ENCODE assay signal across 7 mouse cellular contexts in the genomic region with DNA sequence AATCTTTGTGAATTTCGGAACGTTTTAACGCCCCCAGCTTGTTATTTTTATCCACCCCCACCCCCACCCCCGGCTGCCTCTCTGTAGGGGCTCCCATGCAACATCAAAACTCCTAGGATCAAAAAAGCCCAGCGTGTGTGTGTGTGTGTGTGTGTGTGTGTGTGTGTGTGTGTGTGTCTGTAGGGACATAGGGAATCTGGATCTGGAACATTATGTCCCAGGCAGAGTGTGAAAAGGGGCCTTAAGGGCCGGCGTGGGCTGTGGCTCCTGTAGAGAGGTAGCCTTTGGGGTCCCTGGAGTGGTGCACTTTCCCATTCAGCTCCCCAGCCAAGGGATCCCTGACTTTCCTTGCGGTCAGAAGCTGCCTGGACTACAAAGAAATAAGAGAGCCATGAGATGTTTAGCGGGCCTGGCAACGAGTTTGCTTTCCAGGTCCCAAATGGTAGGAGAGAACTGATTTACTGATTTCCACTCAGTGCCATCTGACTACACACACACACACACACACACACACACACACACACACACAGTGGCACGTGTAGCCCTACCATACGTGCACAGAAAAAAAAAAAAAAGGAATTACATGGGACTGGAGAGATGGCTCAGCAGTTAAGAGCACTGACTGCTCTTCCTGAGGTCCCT. TPM values are rescaled to one million over a fixed set of nuclear protein-coding genes. Genes with fewer than 3 reads are reported as not detected.
DNase-seq lines count a peak whose midpoint lies in the region; ATAC-seq and TF ChIP-seq lines count a peak whose summit lies in the region.

No protein-coding gene starts in this region.

- H3K27ac ChIP-seq in lung, embryonic 15.5 days: peak overlapping the region; percentile 25; the same call in 1 of the 2 replicates
- peak overlapping the region; percentile 68 for H3K27ac ChIP-seq in embryonic facial prominence, embryonic 14.5 days (replicated peaks; ENCODE audit: low read depth, low read length)
- peak overlapping the region; percentile 59; the same call in 1 of the 2 replicates for H3K27ac ChIP-seq in hindbrain, postnatal 0 days
- H3K27ac ChIP-seq in liver, postnatal 0 days (ENCODE audit: low read depth): peak overlapping the region; percentile 53; the same call in 1 of the 2 replicates

- H3K36me3 ChIP-seq in lung, embryonic 15.5 days: peaks cover 36% of the 10 kb centered on the region
- H3K36me3 ChIP-seq in embryonic facial prominence, embryonic 14.5 days (ENCODE audit: control insufficient read depth, insufficient read depth, low read length): peaks cover 38% of the 10 kb centered on the region
- peaks cover 23% of the 10 kb centered on the region; the same call in 1 of the 2 replicates for H3K36me3 ChIP-seq in hindbrain, postnatal 0 days (ENCODE audit: insufficient read depth, low read length)
- peaks cover 22% of the 10 kb centered on the region for H3K36me3 ChIP-seq in liver, postnatal 0 days (replicated peaks; ENCODE audit: insufficient read depth, low read length)

- ATAC-seq in lung, embryonic 15.5 days (ENCODE audit: borderline replicate concordance, extremely low read depth, low FRiP score, low TSS enrichment): no peak; the same call in 1 of the 2 replicates
- no peak for ATAC-seq in embryonic facial prominence, embryonic 14.5 days (ENCODE audit: low read depth)
- peak; percentile 36; the same call in 1 of the 2 replicates for ATAC-seq in hindbrain, postnatal 0 days
- peak; percentile 9 for ATAC-seq in liver, postnatal 0 days

- H3K4me1 ChIP-seq in lung, embryonic 15.5 days: peaks cover 14% of the 10 kb centered on the region
- peaks cover 7% of the 10 kb centered on the region; the same call in 1 of the 2 replicates for H3K4me1 ChIP-seq in embryonic facial prominence, embryonic 14.5 days (ENCODE audit: control insufficient read depth, insufficient read depth, low read length)
- H3K4me1 ChIP-seq in hindbrain, postnatal 0 days (ENCODE audit: insufficient read depth, low read length): peaks cover 5% of the 10 kb centered on the region; the same call in 1 of the 2 replicates
- peaks cover 8% of the 10 kb centered on the region; the same call in 1 of the 2 replicates for H3K4me1 ChIP-seq in liver, postnatal 0 days (ENCODE audit: insufficient read depth)

- peak overlapping the region; percentile 54 for H3K4me3 ChIP-seq in lung, embryonic 15.5 days
- peak overlapping the region; percentile 56 for H3K4me3 ChIP-seq in embryonic facial prominence, embryonic 14.5 days (ENCODE audit: low read depth, low read length)
- peak overlapping the region; percentile 45 for H3K4me3 ChIP-seq in hindbrain, postnatal 0 days (ENCODE audit: low read length)
- peak overlapping the region; percentile 61; the same call in 1 of the 2 replicates for H3K4me3 ChIP-seq in liver, postnatal 0 days (ENCODE audit: low read depth, low read length)

- TF ChIP-seq CTCF in hindbrain, postnatal 0 days (IDR thresholded peaks at IDR 0.05; ENCODE audit: low read depth): peak; percentile 31; the same call in 1 of the 2 replicates
- no peak for TF ChIP-seq CTCF in liver, postnatal 0 days (IDR thresholded peaks at IDR 0.05; ENCODE audit: low read depth)

- TF ChIP-seq EP300 in liver, postnatal 0 days (IDR thresholded peaks at IDR 0.05; ENCODE audit: low read depth): no peak

- H3K9me3 ChIP-seq in lung, embryonic 15.5 days: no peaks in the 10 kb centered on the region
- H3K9me3 ChIP-seq in embryonic facial prominence, embryonic 14.5 days (ENCODE audit: control insufficient read depth, low read length): no peaks in the 10 kb centered on the region
- H3K9me3 ChIP-seq in hindbrain, postnatal 0 days (ENCODE audit: low read length): no peaks in the 10 kb centered on the region
- no peaks in the 10 kb centered on the region for H3K9me3 ChIP-seq in liver, postnatal 0 days (ENCODE audit: low read length)

- WGBS in lung, embryonic 15.5 days: 35% methylated on average over 12 of the region's 12 CpGs
- WGBS in embryonic facial prominence, embryonic 14.5 days: 39% methylated on average over 12 of the region's 12 CpGs
- WGBS in hindbrain, postnatal 0 days: 27% methylated on average over 12 of the region's 12 CpGs
- 42% methylated on average over 12 of the region's 12 CpGs for WGBS in liver, postnatal 0 days (ENCODE audit: insufficient replicate concordance)

- DNase-seq in lung, postnatal 36 days: no peak
- no peak for DNase-seq in embryonic facial prominence, embryonic 14.5 days (ENCODE audit: low spot score)
- no peak for DNase-seq in hindbrain, postnatal 0 days (ENCODE audit: low spot score)
- no peak for DNase-seq in liver, postnatal 0 days
- no peak for DNase-seq in cerebellum, adult 9-10 months
- no peak for DNase-seq in ovary, postnatal 10 days (ENCODE audit: low spot score)

- H3K9ac ChIP-seq in lung, embryonic 15.5 days: peak overlapping the region; percentile 61; the same call in 1 of the 2 replicates
- peak overlapping the region; percentile 68 for H3K9ac ChIP-seq in embryonic facial prominence, embryonic 14.5 days (ENCODE audit: low read depth, low read length)
- peak overlapping the region; percentile 40; the same call in 1 of the 2 replicates for H3K9ac ChIP-seq in hindbrain, postnatal 0 days (replicated peaks; ENCODE audit: low read length)
- H3K9ac ChIP-seq in liver, postnatal 0 days (replicated peaks): peak overlapping the region; percentile 66

- peak overlapping the region; percentile 79 for H3K4me2 ChIP-seq in lung, embryonic 15.5 days
- H3K4me2 ChIP-seq in embryonic facial prominence, embryonic 14.5 days (ENCODE audit: low read depth, low read length): peak overlapping the region; percentile 87
- peak overlapping the region; percentile 62 for H3K4me2 ChIP-seq in hindbrain, postnatal 0 days (ENCODE audit: low read depth, low read length)
- H3K4me2 ChIP-seq in liver, postnatal 0 days (ENCODE audit: low read depth, low read length): peak overlapping the region; percentile 77

- H3K27me3 ChIP-seq in lung, embryonic 15.5 days: no peaks in the 10 kb centered on the region
- no peaks in the 10 kb centered on the region for H3K27me3 ChIP-seq in embryonic facial prominence, embryonic 14.5 days (replicated peaks; ENCODE audit: control insufficient read depth, insufficient read depth, low read length)
- no peaks in the 10 kb centered on the region for H3K27me3 ChIP-seq in hindbrain, postnatal 0 days (ENCODE audit: insufficient read depth, low read length)
- no peaks in the 10 kb centered on the region for H3K27me3 ChIP-seq in liver, postnatal 0 days (ENCODE audit: insufficient read depth, low read length)

RNA-seq across cellular contexts. Expression of a gene that starts 10.1 kb away (rescaled TPM):
- 5.2 and 6.0 TPM in 2 replicates for polyA plus RNA-seq in lung, embryonic 15.5 days (2015; fragmentation: Nextera tagmentation; extraction: Ambion mirVana)
- 9.0 and 9.8 TPM in 2 replicates for polyA plus RNA-seq in embryonic facial prominence, embryonic 14.5 days (2014; fragmentation: Nextera tagmentation; extraction: Ambion mirVana)
- 62.9 and 70.8 TPM in 2 replicates for total RNA-seq in hindbrain, postnatal 0 days (2014; rRNA removed)
- polyA plus RNA-seq in hindbrain, postnatal 0 days (2015; fragmentation: Nextera tagmentation; extraction: Ambion mirVana): 4.0 and 4.2 TPM in 2 replicates
- 2.7 and 2.9 TPM in 2 replicates for polyA plus RNA-seq in liver, postnatal 0 days (2015; fragmentation: Nextera tagmentation; extraction: Ambion mirVana)

RNA-seq across cellular contexts. Expression of a gene that starts 38.4 kb away (rescaled TPM):
- polyA plus RNA-seq in lung, embryonic 15.5 days (2015; fragmentation: Nextera tagmentation; extraction: Ambion mirVana): 4.7 and 4.9 TPM in 2 replicates
- polyA plus RNA-seq in embryonic facial prominence, embryonic 14.5 days (2014; fragmentation: Nextera tagmentation; extraction: Ambion mirVana): 5.0 and 5.5 TPM in 2 replicates
- total RNA-seq in hindbrain, postnatal 0 days (2014; rRNA removed): 2.3 and 4.0 TPM in 2 replicates
- polyA plus RNA-seq in hindbrain, postnatal 0 days (2015; fragmentation: Nextera tagmentation; extraction: Ambion mirVana): 0.58 TPM in 2 replicates
- 0.36 and 0.45 TPM in 2 replicates for polyA plus RNA-seq in liver, postnatal 0 days (2015; fragmentation: Nextera tagmentation; extraction: Ambion mirVana)

RNA-seq across cellular contexts. Expression of a gene that starts 45.7 kb away (rescaled TPM):
- 16.3 and 16.9 TPM in 2 replicates for polyA plus RNA-seq in lung, embryonic 15.5 days (2015; fragmentation: Nextera tagmentation; extraction: Ambion mirVana)
- polyA plus RNA-seq in embryonic facial prominence, embryonic 14.5 days (2014; fragmentation: Nextera tagmentation; extraction: Ambion mirVana): 9.0 and 9.1 TPM in 2 replicates
- total RNA-seq in hindbrain, postnatal 0 days (2014; rRNA removed): 21.4 and 22.7 TPM in 2 replicates
- 6.6 and 7.8 TPM in 2 replicates for polyA plus RNA-seq in hindbrain, postnatal 0 days (2015; fragmentation: Nextera tagmentation; extraction: Ambion mirVana)
- polyA plus RNA-seq in liver, postnatal 0 days (2015; fragmentation: Nextera tagmentation; extraction: Ambion mirVana): 3.3 and 4.4 TPM in 2 replicates

Comparison
In these comparisons a context has a peak if more than half of its experiments do, and no peak if none do; other contexts are left out.
1. ATAC-seq: peak in hindbrain, postnatal 0 days (single experiment) and liver, postnatal 0 days (single experiment); none in lung, embryonic 15.5 days (single experiment) and embryonic facial prominence, embryonic 14.5 days (single experiment).
2. Peak in every context shown above with its lines, with median percentiles within 50 percentile points of each other: H3K27ac ChIP-seq, H3K4me2 ChIP-seq, H3K4me3 ChIP-seq and H3K9ac ChIP-seq.